Mouse (Mus musculus) CD4-positive helper T cell, adult 2 months (primary cell): Measurements from ENCODE around the gene Adh7.
A peak's percentile ranks its signal among the peaks of the same experiment; 100 is the strongest.

Experiments
- DNase-seq: peaks from one replicate; pipeline ENCODE4 v3.0.0-alpha.2; 2012; ENCODE audit warnings: low read depth, missing footprints, low spot score

The Adh7 gene

DNA sequence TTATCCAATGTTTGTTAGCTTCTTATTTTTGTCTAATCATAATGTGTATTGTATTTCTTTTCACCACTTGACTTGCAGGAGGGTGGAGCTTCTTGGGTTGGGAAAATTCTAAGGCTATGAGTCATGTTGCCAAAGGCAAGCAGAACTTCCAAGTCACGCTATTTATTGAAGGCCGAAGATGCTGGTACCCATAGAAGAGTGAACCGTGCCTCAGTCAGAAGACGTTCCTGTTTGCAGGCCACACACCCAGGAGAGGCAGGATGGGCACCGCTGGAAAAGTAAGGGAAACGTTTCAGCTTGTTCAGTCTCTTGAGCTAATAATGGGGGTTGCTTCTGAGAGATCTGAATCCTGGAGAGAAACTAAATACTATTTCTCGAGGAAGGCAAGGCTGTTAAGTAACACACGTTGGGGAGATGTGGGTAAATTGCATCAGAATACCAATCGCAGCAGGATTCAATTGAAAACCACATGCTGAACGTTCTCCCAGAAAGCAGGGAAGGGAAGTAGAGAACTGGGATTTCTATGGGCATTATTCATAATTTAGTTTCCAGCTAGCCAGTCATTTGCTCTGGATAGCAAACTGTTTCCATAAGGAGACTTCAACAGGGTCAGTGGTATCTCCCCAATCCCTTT, at the start of gene Adh7:
Gene Adh7, plus strand, starts transcription at position 130 of the 634 bp plus-strand sequence.
- no peak for DNase-seq

DNA sequence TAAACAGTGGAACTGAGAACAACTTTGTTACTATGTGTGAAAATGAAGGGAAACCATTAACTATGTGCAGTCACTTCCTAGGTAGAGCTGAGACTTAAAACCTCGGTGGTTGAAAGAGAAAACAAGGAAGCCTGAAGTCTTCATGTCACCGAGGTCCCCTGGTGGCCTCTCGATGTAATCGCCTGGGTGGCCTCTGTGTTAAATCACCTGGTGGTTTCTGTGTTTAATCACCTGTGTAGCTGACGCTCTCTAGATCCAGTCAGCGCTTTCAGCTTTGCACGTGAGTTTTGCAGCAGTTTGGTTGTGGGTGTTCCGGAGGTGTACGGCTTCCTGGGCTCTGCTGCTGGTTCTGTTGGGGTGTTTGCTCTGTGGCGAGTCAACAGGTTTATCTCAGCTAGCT, 44.3 kb upstream of the Adh7 start:
- peak; percentile 20 for DNase-seq

DNA sequence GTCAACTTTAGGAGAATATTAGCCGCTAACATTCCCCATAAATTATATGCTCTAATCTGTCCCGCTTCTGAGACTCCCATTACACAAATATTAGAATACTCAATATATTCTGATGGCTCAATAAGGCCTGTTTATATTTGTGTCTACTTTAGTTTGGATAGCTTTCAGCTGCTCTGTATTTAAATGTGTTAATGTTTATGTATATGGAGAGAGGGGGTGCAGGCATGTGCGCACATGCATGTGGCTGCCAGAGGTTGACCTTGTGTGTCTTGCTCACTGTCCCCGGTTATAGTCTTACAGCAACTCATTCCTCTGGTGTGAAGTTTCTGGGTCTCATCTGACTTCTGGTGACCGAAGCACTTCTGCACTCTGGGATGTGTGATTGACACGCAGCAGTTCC, 42.0 kb upstream of the Adh7 start:
- no peak for DNase-seq

DNA sequence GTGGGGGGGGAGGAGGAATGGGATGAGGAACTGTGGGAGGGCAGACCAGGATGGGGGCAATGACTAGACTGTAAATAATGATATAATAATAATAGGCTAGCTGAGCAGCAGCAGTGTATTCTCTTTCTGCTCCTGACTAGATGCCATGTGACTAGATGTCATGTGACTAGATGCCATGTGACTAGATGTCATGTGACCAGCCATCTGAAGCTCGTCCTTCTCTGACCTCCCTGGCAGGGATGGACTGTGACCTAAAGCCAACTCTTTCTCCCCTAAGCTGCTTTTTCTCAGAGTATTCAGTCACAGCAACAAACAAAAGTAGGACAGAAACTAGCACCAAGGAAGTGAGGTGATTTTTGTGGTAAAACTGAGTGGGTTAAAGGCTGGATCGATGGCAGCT, 35.5 kb upstream of the Adh7 start:
- no peak for DNase-seq

DNA sequence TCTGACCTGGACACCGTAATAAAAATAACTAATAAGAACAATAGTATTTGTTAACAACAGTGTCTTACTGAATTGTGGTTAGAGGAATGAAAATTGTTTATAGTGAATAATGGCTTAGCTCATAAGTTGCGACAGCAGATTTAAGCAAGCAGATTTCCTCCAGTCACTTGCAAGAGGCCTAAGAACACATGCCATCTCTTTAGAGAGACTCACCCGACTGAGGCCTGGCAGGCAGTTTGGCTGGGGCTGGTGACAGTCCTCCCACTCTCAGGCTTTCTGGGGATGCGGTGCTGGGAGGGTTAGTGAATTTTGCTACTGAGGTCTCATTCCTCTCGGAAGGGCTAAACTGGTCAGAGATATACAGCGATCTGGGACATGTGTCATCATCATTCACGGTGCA, 34.2 kb upstream of the Adh7 start:
- DNase-seq: no peak

DNA sequence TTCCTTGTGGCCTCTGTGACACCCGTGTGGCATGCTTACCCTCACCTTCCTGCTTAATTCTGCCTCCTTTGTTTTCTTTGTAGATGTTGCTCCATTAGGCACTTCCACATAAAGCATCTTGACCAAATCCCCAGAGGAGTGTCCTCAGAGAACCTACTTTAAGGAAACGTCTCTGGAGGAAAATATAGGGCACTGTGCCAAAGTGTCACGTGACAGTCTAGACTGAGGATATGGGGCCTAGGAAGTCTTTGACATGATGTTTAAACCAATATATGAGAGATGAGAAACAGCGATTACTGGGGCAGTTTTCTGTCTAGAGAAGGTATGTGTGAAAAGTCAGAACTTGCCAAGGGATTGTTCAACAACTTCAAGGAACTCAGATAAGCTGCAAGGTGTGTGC, 32.3 kb upstream of the Adh7 start:
- no peak for DNase-seq

DNA sequence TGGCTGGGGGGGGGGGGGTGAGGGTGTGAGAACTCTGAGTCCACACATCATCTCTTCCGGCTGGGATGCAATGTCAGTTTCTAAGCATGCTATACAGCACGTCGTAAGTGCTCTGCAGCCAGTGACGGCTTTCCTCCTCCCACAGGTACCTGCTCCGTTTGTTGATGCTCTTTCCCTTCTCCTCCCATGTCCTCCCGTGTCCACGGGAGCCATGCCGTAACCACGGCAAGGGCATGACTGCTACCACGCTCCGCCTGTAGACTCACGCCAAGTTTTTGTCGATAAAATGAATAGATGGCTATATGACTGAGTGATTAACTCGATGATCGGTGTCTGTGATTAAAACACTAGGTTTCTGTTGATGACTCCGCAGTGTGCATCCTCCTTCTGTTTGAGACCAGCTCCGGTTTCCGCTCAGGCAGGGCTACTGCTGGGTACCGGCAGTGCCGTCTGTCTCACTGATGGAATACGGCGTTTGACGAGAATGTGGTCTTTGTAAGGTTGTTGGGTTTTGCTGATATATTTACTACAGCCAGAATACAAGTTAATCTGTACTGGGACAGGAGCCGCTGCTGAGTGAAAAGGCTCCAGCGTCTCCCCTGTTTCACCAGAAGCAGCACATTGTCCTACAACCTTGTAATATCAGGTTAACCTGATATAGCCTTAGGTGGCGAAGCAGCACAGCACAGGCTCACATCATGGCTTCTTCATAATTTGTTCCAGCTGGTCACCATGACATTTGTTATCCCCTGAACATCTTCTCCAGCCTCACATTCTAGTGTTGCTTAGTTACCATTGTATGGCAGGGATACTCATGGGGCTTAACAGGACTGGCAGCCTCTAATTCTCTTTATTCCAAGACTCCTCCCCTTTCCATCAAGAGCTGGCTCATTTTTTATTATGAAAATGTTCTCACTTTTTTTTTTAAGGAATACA, 31.3 kb upstream of the Adh7 start:
- no peak for DNase-seq

DNA sequence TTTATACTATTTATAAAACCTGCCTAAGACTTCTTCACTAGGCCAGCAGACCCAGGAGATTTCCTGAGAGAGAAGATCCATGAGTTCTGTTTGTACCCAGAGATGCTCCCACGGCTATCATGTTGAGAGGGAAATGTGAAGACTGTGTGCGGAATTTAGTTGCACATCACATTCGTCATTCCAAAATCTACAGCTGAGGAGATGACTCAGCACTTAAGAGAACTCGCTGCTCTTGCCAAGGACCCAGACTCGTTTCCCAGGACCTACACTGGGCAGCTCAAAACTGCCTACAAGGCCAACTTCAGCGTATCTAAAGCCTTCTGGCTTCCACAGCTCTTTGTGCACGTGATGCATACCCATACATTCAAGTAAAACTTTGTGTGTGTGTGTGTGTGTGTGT, 25.3 kb upstream of the Adh7 start:
- no peak for DNase-seq

DNA sequence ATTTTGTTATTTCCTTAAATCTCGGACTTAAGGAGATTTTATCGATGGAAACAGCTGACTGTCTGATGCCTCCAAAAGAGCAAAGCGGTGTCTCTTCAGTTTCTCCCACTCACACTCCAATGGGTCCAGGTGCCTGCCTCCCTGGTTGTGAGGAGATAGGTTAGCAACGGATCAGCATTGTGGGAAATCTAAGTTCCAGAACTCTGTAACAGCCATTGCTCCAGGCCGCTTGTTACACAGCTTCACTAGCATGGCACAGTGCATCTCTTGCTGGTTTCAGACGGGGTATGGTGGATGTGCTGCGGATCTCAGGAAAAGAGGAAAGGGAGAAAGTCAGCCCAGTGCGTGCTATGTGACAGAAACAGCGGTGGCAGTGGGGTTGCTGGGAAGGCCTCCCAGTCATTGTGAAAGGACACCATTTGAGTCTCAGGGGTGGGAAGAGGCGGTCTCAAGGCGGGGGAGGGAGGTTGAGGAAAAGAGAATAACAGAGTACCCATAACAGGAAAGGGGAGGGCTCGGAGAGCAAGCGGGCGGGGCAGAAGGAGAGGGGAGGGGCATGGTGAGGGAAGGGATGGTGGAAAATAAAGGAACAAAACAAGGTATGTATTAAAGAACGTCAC, 23.8 kb upstream of the Adh7 start, which contains the start of gene 4930579F01Rik:
Gene 4930579F01Rik, minus strand, starts transcription at position 143 of the 620 bp plus-strand sequence.
- DNase-seq: peak; percentile 12

DNA sequence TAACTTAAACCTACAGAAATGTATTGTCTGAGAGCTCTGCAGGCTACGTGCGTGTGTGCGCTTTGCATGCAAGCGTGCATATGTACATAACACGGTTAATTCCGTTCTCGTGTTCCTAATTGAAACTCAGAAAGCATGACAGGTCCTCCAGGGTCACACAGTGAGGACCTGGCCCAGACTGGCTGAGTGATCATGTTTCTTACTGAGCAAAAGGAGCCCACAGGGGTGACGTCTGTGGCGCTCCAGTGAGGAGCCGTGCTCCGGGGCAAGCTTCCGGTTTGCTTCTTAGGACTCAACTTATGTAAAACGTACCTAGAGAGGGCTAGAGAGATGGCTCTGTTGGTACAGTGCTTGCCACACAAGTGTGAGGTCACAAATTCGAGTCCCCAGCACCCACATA, 20.5 kb upstream of the Adh7 start:
- DNase-seq: no peak

DNA sequence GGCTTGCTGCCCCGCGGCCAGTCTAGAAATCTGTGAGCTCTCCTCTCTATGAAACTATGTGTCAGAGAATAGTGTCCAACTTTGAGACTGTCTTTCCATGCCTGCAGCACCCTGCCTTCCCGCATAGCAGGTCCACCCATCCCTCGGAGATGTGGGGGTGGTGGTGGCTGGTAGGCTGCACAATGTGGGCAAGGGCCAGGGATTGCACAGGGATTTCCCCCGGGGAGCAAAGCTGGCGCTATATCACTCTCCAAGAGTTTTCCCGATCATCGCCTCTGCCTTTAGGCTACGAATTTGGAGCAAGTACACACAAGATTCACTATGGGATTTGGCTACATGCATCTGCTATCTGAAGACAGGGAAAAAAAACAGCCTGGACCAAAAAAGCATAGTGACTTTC, 20.0 kb upstream of the Adh7 start:
- no peak for DNase-seq

DNA sequence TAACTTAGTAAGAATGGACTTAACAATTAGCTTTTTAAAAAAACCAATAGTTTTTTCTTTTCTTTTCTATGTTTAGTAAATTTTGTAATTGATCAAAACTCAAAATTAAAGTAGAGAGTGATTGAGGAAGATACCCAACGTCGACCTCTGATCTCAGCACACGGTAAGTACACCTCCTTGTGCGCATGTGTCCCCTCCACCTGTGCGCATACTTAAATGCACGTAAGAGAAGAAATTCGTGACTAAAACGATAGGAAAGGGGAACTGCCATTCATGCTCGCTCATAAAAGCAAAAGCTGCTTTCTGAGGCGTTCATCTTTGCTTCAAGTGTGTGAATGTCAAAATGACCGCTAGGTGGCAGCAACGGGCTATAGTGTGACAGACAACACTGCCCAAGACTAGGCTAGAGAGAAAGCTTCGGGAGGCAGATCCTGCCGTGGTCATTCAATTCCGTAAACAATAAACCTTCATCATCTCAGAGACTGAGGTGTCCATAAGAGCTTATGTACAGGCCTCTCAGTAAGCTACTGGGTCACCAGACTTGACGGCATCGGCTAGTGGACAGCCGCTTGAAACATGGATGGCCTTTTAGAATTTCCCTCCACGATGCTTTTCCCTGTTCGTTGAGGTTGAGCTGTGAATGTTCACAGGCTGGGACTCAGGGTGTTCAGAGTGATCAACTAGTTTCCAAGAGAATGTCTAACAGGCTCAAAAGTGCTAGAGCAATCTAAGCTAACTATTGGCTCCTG, 19.4 kb upstream of the Adh7 start:
- peak; percentile 71 for DNase-seq

DNA sequence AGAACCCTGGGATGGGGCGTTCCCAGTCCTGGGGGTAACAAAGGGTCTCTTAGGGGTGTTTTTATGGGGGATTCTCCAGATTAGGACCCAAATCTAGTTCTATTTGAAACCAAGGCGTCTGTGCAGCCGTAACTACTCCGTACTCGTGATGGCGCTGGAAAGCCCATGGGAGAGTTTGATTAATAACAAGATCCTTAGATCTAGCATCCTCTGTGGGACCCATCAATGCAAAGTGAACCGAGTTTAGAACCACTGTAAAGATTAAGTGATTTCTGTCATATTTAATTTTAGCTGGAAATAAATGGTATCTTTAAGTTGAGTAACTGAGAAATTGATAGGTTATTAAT, 18.9 kb upstream of the Adh7 start:
- no peak for DNase-seq

DNA sequence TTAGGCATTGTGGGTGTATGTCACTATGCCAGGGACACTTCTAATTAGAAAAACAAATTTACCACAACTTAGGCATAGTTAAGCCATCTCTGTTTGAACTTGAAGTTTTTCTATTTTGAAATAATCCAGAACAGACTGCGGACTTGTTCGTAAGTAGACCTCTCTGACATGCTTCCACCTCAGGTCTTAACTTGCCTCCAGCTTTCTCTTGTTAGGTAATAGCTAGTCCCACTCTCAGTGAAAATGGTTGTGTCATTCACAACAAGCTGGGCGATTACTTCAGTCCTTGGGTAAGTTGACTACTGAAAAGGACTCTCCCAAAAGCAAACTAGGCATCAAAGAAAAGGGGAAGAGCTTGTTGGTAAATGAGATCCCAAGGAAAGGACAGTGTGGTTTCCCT, 8.7 kb upstream of the Adh7 start:
- no peak for DNase-seq

DNA sequence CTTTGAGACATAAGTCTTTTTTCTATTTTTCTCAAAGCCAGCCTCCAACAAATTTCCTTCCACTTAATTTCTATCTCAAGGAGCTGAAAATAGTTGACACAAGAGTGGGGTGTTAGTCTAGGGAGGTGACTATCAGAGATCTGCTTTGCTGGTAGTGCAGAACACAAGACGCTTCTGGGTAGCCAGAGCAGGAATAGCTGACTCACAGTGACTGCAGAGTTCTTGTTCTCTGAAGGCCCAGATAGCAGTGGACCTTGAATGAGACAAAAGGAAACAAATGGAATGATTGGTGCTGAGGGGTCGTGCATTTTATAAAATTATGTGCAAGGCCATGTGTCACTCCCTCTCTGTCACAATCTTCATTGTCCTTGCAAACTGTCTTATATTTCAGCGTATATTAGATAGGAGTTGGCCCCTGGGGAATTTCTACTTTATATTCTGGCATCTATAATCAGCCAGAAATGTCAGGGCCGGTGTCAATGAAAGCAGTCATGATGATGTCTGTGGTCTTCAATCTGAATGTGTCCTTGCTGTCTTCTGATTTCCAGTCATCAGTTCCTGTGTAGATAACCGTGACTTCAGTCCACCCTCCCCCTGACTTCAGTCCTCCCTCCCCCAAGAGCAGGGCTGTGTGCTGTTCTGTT, 7.0 kb upstream of the Adh7 start:
- no peak for DNase-seq

DNA sequence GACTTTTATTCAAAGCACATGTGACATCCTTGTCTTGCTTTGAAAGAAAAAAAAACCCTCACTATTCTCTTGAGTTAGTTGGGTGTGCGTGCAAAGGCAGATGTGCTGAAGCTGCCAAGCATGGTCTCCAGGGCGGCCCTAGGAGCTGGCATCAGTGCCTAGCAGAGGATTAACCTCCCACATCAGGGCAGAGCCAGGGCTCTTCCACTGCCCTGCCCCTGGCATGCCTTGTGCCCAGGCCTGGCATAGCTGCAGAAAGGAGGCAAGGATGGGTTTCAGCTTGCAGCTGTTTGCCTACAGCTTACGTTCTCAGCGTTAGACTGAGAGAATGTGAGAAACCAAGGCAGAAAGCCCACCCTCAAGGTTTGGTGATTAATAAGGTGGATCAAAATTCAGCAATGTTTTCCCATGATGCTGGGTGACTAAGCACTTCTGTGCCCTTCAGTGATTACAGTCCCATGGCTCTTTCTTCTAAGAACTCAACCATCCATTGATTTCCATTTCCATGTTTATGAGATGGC, 5.1 kb upstream of the Adh7 start:
- DNase-seq: no peak

DNA sequence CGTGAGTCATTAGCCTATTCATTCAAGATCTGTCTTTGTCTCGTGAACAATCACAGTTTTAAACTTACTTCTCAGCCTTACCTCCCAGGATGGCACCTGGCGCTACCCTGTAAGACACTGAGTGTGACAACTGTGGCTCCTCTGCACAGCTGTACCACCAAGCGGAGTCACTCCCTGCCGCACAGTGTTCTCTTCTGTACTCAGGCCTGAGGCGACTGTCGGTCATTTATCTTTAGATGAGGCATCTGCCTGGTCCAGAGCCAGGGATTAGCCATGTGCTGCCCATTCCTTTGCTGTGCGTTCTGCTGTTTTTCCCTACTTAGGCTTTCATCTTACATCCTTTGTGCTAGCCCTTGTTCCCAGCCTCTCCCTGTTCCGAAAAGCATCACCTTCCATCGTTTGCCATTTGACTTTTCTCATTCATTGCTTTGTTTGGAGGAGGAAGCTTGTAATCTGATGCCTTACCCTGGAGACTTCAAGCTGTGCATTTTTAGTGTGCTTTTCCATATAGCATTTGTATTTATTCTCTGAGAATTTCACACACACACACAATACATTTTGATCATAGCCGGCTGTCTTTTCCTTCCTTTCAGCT, 2.1 kb upstream of the Adh7 start:
- DNase-seq: no peak

DNA sequence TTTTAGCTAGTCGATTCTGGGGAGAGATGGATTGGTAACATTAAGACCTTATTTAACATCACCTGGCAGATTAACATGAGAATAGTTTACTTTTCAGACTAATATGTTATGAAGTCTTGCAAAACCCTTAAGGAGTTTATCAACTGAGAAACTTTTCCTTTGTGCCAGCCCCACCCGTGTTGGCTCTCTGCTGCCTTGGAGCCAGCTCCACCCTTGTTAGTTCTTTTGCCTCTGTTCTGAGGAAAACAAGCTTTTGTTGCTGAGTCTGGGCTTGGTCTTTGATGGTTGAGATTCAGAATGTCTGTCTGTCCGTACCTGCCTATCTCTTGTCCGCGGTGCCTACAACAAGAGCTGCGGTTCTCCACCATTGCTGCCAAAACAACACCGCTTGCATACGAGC, 1.5 kb upstream of the Adh7 start:
- no peak for DNase-seq

DNA sequence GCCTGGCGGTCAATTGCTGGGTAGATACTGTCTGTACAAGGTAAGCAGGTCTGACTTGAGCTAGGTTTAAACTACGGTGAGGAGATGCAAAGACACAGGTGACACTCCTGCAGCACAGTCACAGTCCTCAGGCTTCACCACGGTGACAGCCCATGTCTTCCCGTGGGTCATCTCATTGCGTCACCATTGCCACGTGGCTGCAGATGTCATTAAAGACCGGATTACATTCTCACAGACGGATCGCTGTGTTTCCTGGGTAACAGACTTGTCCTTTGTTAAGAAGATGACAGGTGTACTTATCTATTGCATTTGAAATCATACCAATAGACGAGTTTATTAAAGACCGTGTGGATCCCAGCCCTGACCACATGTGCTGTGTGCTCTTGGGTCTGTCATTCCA, 3.6 kb downstream of the Adh7 start:
- DNase-seq: no peak

DNA sequence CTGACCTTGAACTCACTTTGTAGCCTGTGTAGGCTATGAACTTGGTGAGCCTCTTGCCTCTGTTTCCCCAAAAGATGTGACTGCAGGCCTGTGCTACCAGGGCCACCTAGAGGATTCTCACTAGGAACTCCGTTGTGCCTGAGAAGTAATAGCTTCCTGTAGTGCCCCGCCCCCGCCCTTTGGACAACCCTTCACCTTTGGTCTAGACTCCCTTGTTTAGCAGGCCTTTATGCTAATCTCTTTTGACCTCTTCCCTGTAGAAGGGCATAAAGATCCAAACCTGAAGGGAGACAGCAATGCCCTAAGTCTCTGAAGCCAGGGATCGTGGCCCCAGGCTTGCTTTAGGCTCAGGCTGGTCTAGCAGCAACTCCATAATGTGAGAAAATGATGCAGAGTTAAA, 5.0 kb downstream of the Adh7 start:
- DNase-seq: no peak

DNA sequence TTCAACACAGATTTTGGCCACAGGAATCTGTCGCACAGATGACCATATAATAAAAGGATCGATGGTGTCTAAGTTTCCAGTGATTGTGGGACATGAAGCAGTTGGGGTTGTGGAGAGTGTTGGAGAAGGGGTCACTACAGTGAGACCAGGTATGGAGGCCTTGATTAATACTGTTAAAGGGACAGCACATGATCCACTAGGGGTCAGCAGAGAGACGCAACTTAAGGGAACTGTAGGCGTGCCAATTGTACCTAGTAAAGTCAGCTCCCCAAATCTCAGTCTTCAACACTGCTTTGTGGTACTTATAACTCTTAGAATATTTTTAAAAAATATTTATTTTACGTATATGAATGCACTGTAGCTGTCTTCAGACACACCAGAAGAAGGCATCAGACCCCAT, 5.4 kb downstream of the Adh7 start:
- DNase-seq: peak; percentile 77
